Mouse (Mus musculus): ENCODE data around the gene Mphosph9.
A peak's percentile ranks its signal among the peaks of the same experiment; 100 is the strongest.
"Not testable (repeated sequence)": the region's sequence is repeated elsewhere in the genome, so short reads cannot be mapped to it uniquely, and the experiment has no call there.

The Mphosph9 gene

DNA sequence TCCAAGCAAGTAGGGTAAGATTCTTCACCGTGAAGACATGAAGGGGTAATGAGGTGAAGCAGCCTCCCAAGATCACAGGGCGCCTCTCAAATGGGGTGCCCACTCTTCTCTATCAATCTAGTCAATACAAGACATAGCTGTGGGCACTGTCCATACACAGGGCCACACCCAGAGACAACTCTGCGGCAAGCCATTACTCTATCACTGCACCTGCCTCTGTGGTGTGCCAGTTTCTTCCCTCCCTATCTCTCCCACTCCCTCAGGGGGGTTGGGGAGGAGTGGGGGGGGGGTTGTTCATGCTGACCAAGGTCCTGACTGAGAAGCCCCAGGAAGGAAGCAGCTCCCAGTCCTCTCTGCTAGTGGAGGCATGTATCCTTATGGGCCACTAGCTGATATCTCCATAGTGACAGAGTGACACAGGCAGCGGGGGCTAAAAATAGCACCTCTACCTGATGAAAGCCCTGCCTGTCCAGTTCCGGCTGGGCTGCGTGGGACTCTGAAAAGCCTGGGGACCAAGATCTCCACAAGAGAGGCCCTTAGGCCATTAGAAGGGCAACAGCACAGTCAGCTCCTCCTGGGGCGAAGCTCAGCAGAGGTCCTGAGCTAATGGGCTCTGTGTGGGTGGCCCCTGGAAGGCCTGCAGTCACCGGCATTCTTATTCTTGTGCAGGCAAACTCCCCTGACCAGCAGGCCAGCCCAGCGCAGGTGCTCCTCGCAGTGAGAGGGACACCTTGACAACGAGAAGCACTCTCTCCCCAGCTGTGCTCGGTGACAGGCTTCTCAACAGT is 93.7 kb downstream of the Mphosph9 start:
- DNase-seq, result peak; percentile 41 to 55

- DNase-seq, result peak; percentile 61 to 72
These were observed 94.7 kb downstream of the Mphosph9 start for GRCm38 (mm10) chr5:124233144-124233465.

DNA sequence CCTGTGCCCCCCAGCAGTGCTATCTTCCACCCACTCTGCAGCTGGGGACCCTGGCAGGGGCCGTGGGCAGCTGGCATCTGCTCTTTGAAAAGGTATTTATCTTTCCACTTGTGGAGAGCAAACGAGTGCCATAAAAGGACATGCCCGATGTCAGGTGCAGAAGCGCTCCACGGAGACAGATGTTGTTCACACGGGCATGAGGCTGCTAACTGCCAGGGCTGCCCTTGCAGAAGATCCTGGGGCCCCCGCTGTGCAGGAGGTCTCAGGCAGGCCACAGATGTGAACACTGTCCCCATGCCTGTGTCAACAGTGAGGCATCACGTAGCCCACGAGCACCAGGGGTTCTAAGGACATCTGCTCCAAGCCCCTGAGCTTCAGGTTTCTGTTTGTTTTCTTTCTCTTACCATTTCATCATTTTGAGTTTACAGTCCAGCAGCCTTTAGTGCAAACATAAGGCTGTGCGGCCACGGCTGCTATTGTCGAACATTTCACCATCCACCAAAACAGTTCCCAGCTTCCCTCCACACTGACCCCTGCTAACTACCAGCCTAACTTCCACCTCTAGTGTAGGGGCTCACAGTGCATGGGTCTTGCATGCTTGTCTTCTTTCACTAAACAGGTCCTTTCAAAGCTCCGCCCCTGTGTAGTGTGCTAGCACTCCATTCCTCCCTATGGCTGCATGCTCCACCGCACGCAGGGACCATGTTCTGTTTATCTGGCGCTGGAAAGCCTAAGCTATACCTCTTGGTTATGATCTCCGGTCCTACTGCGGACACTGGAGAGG is 95.2 kb downstream of the Mphosph9 start:
- peak; percentile 83 to 94 for DNase-seq

DNA sequence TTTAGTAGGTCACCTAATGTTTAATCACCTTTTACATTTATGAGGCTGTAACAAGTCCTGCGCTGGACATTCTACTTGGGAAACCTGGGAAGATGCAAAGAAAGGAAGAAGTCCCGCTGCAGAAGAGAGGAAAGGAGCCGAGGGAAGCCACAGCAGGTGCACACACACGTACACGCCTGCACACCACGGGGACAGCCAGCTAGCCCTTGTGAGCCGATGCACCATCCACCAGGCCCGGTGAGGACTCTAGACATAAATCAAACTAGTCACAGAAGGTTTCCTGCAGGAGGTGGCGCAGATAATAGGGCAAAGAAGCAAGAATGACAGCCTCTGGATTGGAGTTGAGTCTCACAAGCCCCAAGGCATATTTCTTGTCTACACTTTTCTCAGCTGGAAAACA is 97.3 kb downstream of the Mphosph9 start:
- DNase-seq, result peak; percentile 48 to 61

DNA sequence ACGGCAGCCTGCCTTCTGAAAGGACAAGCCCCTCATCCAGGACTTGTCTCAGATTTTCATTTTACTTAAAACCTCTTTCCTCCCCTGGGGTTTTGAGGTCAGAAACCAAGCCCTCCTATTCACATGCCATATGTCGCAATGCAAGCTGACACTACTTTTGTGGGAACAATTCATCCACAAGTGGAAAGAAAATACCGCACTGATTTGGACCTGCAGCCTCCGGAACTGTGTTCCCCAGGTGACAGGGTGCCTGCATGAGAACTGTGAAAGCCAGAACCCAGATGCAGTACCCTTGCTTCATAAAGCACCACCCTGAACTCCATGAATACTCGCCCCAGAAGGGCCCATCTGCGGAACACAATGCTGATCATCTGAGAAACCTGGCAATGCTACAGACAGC is 100.6 kb downstream of the Mphosph9 start:
- DNase-seq, result no peak

DNA sequence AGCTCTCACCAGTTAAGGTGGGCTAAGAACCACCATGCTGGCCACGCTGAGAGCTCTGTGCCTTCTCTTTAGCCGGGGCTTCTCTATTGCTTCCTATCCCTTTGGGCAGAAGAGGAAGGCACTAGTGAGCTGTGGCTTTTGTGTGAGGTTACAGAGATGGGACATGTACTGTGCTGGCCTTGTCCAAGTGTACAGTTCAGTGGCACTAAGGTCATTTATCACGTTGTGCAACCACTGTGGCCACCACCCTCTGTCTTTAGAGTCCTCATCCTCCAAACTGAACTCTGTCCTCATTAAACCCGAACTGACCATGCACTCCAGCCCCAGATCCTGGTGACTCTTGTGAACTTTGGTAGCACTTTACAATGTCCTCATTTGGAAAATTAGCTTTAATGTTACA is 101.3 kb downstream of the Mphosph9 start:
- DNase-seq, result no peak

- peak; percentile 39 to 69 for DNase-seq
These were observed 101.9 kb downstream of the Mphosph9 start for GRCm38 (mm10) chr5:124225891-124226290.

- no peak for DNase-seq
These were observed 103.3 kb downstream of the Mphosph9 start for GRCm38 (mm10) chr5:124224321-124225092.

DNA sequence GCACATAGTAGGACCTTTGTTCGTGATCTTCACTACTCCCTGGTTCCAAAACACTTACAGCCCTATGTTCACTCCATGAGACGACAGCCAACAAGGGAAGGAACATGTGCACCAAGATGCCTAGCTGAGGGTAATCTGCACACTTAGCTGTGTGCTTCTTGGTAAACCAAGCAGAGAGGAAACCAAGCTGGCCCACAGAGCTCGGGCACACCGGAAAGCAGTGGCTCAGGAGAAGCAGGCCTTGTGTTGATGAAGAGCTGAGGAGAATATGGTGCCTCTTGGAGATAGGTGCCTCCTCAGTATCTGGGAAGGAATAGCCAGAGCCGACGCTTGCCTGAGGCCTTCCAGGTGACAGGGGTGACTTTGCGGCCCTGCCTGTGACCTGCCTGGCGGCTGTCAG is 104.2 kb downstream of the Mphosph9 start:
- DNase-seq, result peak; percentile 35 to 46

DNA sequence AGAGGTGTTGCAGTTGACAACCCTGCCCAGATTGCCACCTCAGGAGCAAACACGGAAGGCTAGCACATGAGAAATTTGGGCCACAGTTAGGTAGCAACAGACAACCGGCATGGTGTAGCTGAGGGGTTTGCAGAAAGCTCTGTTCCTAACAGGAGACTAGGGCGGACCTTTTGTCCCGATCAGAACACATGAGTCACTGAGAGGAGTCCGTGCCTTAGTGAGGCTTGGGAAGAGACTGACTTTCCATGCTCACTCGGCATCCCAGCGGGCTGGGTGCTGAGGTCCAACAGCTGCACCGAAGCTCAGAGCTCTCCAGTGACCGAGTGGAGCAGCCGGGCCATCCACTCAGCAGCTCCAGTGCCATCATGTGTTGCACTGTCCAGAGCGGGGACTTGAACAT is 105.1 kb downstream of the Mphosph9 start:
- DNase-seq, result no peak

GRCm38 (mm10) chr5:124221736-124222040 is 106.1 kb downstream of the Mphosph9 start:
- no peak for DNase-seq

- peak in 1 of 2 experiments; percentile 46 for DNase-seq
These were observed 106.6 kb downstream of the Mphosph9 start for GRCm38 (mm10) chr5:124221037-124221735.

GRCm38 (mm10) chr5:124220551-124220950 is 107.2 kb downstream of the Mphosph9 start:
- DNase-seq, result no peak

- DNase-seq, result no peak
These were observed 108.3 kb downstream of the Mphosph9 start for GRCm38 (mm10) chr5:124219431-124219830.

GRCm38 (mm10) chr5:124218986-124219385 is 108.8 kb downstream of the Mphosph9 start:
- no peak for DNase-seq

DNA sequence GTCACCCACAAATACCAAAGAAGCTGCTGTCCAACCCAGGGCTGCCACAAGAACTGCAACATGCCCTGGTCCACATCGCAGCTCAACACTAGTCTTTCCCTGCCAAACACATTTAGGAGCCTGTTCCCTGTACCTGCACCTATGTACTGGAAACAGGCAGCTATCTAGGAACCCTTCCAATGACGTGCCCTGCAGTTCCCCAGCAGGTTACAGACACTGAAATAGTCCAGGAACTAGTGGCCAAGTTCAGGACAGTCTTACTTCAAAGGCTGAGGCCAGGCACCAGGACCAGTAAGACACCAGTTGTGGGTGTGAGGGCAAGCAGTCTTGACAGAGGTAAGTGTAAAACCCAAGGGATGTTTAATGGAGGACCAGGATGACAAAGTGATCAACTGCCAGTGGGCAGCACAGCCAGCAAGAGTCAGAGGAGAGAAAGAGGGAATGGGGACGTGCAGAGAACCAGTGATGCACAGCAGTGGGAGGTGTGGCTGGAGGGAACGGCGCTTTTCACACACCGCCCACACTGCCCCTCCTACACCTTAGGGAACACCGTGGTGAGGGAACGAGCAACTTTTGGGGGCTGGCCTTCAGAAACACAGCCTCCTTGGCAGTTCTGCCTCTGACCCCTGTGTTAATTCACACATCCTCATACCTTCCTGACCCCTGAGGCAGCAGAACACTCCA is 110.1 kb downstream of the Mphosph9 start:
- no peak for DNase-seq

DNA sequence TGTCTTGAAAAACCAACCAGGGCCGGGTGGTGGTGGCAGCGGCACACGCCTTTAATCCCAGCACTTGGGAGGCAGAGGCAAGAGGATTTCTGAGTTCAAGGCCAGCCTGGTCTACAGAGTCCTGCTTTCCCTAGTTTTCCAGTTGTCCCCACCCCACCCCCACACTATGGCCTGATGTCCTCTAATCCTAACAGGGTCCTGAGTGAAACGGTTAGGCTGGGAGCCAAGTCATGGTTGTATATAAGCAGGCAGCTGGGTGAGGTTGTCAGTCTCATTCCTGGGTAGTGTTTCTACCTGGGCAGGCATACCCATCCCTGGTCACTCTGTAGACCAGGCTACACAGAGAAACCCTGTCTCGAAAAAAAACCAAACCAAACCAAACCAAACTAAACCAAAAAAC is 110.7 kb downstream of the Mphosph9 start:
- not testable (repeated sequence) for DNase-seq

GRCm38 (mm10) chr5:124216403-124216802 is 111.4 kb downstream of the Mphosph9 start:
- DNase-seq, result no peak

DNA sequence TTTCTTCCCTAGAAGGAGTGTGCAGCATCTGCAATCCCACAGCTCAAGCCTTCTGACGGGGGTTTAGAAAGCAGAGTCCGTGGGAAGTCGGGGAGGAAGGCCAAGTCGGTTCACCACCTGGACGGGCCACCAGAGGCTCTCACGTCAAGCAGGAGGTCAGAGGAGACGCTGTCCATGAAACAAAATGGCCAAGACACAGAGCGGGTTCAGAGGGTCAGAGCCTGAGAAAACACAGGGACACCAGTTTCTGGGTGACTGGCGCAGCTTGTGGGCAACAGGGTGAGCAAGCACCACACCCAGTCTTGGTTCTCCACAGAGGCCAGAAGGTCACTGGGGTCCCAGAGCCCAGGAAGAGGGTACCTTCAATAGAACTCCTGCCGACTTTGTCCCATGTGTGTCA is 112.1 kb downstream of the Mphosph9 start:
- peak in 1 of 2 experiments; percentile 51 for DNase-seq

GRCm38 (mm10) chr5:124214516-124215145 is 113.1 kb downstream of the Mphosph9 start:
- peak; percentile 73 to 86 for DNase-seq

- DNase-seq, result peak; percentile 74 to 86
These were observed 113.9 kb downstream of the Mphosph9 start for GRCm38 (mm10) chr5:124213588-124214469.
